Mouse (Mus musculus) embryonic facial prominence, embryonic 15.5 days (tissue): ENCODE results near the gene Greb1. TPM values are rescaled to one million over a fixed set of nuclear protein-coding genes. Genes with fewer than 3 reads are reported as not detected.

Source experiments
- ATAC-seq: fragments of 200-750 bp; cut with Nextera tagmentation; 2 replicates; pipeline ENCODE4 v1.8.0; 2017; ENCODE audit warnings: low read depth, moderate TSS enrichment; ENCODE audit not compliant: insufficient number of reproducible peaks, low FRiP score, low TSS enrichment
- H3K27ac ChIP-seq: fragments of 300-500 bp; sonication (generic); replicated peaks from 2 replicates; pipeline ENCODE4 v1.5.1; 2015; ENCODE audit warnings: mild to moderate bottlenecking, inconsistent platforms
- H3K27me3 ChIP-seq: fragments of 300-500 bp; sonication (generic); 2 replicates; pipeline ENCODE4 v1.6.1; 2015; ENCODE audit warnings: inconsistent platforms
- H3K36me3 ChIP-seq: fragments of 300-500 bp; sonication (generic); 2 replicates; pipeline ENCODE4 v1.6.1; 2015; ENCODE audit warnings: mild to moderate bottlenecking, inconsistent platforms
- H3K4me1 ChIP-seq: fragments of 300-500 bp; sonication (generic); 2 replicates; pipeline ENCODE4 v1.6.1; 2015; ENCODE audit warnings: inconsistent platforms
- H3K4me2 ChIP-seq: fragments of 300-500 bp; sonication (generic); replicated peaks from 2 replicates; pipeline ENCODE4 v1.6.1; 2015; ENCODE audit warnings: mild to moderate bottlenecking, inconsistent platforms
- H3K4me3 ChIP-seq: fragments of 300-500 bp; sonication (generic); replicated peaks from 2 replicates; pipeline ENCODE4 v1.5.1; 2015; ENCODE audit warnings: mild to moderate bottlenecking, inconsistent platforms
- H3K9ac ChIP-seq: fragments of 300-500 bp; sonication (generic); 2 replicates; pipeline ENCODE4 v1.6.1; 2015; ENCODE audit warnings: inconsistent platforms
- H3K9me3 ChIP-seq: fragments of 300-500 bp; sonication (generic); replicated peaks from 2 replicates; pipeline ENCODE4 v1.6.1; 2016; ENCODE audit warnings: inconsistent platforms
- WGBS: fragments of 180-500 bp; shearing (Covaris S2); methylation state at CpG from one replicate; pipeline ENCODE4 v1.1.7; 2015; 5-methylcytosine and 5-hydroxymethylcytosine counted together
- polyA plus RNA-seq: library from polyadenylated mRNA; unstranded; fragments of >200 nt; fragmentation: Nextera tagmentation; extraction: Ambion mirVana; gene quantifications from 2 replicates; pipeline ENCODE4 v1.2.1, GENCODE M21; 2015

The Greb1 gene
- polyA plus RNA-seq, 1 experiment from 2014 or later: 1.7 TPM

GRCm38 (mm10) chr12:16646780-16647409 lies 153.8 kb downstream of the Greb1 start:
- 27% methylated on average over 9 of the region's 9 CpGs for WGBS
- Histone ChIP-seq H3K36me3 (no peaks in the 10 kb centered on the region), H3K9ac (no peak overlapping the region), H3K4me2 (no peak overlapping the region), H3K4me1 (peaks cover 7% of the 10 kb centered on the region; the same call in 1 of the 2 replicates), H3K9me3 (no peaks in the 10 kb centered on the region), H3K27ac (no peak overlapping the region), H3K27me3 (peaks cover 8% of the 10 kb centered on the region), H3K4me3 (no peak overlapping the region)
- no peak for ATAC-seq

GRCm38 (mm10) chr12:16644698-16645097 lies 156.0 kb downstream of the Greb1 start:
- H3K4me2 ChIP-seq: no peak overlapping the region
- H3K4me1 ChIP-seq: peaks cover 7% of the 10 kb centered on the region; the same call in 1 of the 2 replicates
- WGBS: 63% methylated on average over 8 of the region's 8 CpGs
- no peak for ATAC-seq
- H3K9me3 ChIP-seq: no peaks in the 10 kb centered on the region
- H3K9ac ChIP-seq: no peak overlapping the region
- no peak overlapping the region for H3K4me3 ChIP-seq
- H3K36me3 ChIP-seq: no peaks in the 10 kb centered on the region
- no peak overlapping the region for H3K27ac ChIP-seq
- no peaks in the 10 kb centered on the region for H3K27me3 ChIP-seq

- H3K27me3 ChIP-seq: no peaks in the 10 kb centered on the region
- ATAC-seq: peak; percentile 63; the same call in 1 of the 2 replicates
- no peak overlapping the region for H3K4me3 ChIP-seq
- 0 out of 2 replicates have a peak overlapping the region, but pooled peaks have one; percentile 17 for H3K27ac ChIP-seq
- H3K9ac ChIP-seq: no peak overlapping the region
- H3K4me2 ChIP-seq: no peak overlapping the region
- 37% methylated on average over 12 of the region's 12 CpGs for WGBS
- H3K36me3 ChIP-seq: no peaks in the 10 kb centered on the region
- H3K4me1 ChIP-seq: peaks cover 7% of the 10 kb centered on the region; the same call in 1 of the 2 replicates
- H3K9me3 ChIP-seq: no peaks in the 10 kb centered on the region
Measured at GRCm38 (mm10) chr12:16643508-16644345, 157.0 kb downstream of the Greb1 start.

- no peak overlapping the region for H3K4me2 ChIP-seq
- H3K36me3 ChIP-seq: no peaks in the 10 kb centered on the region
- H3K27me3 ChIP-seq: no peaks in the 10 kb centered on the region
- no peak overlapping the region for H3K27ac ChIP-seq
- WGBS: 61% methylated on average over 5 of the region's 5 CpGs
- no peak overlapping the region for H3K4me3 ChIP-seq
- H3K4me1 ChIP-seq: peaks cover 7% of the 10 kb centered on the region; the same call in 1 of the 2 replicates
- H3K9me3 ChIP-seq: no peaks in the 10 kb centered on the region
- no peak for ATAC-seq
- no peak overlapping the region for H3K9ac ChIP-seq
Measured at GRCm38 (mm10) chr12:16642000-16642399, 158.7 kb downstream of the Greb1 start.

- Histone ChIP-seq H3K27ac (no peak overlapping the region), H3K9me3 (no peaks in the 10 kb centered on the region), H3K27me3 (no peaks in the 10 kb centered on the region), H3K9ac (no peak overlapping the region), H3K36me3 (no peaks in the 10 kb centered on the region), H3K4me3 (no peak overlapping the region), H3K4me1 (peaks cover 7% of the 10 kb centered on the region; the same call in 1 of the 2 replicates), H3K4me2 (no peak overlapping the region)
- no peak for ATAC-seq
- 88% methylated on average over 6 of the region's 6 CpGs for WGBS
Measured at GRCm38 (mm10) chr12:16640075-16640474, 160.6 kb downstream of the Greb1 start.

GRCm38 (mm10) chr12:16639078-16639771 lies 161.5 kb downstream of the Greb1 start:
- Histone ChIP-seq H3K27ac (no peak overlapping the region), H3K9ac (no peak overlapping the region), H3K4me1 (peaks cover 7% of the 10 kb centered on the region; the same call in 1 of the 2 replicates), H3K27me3 (no peaks in the 10 kb centered on the region), H3K9me3 (no peaks in the 10 kb centered on the region), H3K4me3 (no peak overlapping the region), H3K4me2 (no peak overlapping the region), H3K36me3 (no peaks in the 10 kb centered on the region)
- no peak for ATAC-seq
- WGBS: 64% methylated on average over 12 of the region's 12 CpGs

GRCm38 (mm10) chr12:16635816-16636215 lies 164.9 kb downstream of the Greb1 start:
- ATAC-seq: no peak
- no peak overlapping the region for H3K4me2 ChIP-seq
- H3K9me3 ChIP-seq: no peaks in the 10 kb centered on the region
- H3K36me3 ChIP-seq: no peaks in the 10 kb centered on the region
- no peak overlapping the region for H3K4me3 ChIP-seq
- H3K4me1 ChIP-seq: no peaks in the 10 kb centered on the region
- WGBS: 68% methylated on average over 6 of the region's 6 CpGs
- H3K9ac ChIP-seq: no peak overlapping the region
- H3K27me3 ChIP-seq: no peaks in the 10 kb centered on the region
- H3K27ac ChIP-seq: no peak overlapping the region

GRCm38 (mm10) chr12:16634075-16634813 lies 166.4 kb downstream of the Greb1 start:
- Histone ChIP-seq H3K27ac (no peak overlapping the region), H3K4me2 (no peak overlapping the region), H3K9me3 (no peaks in the 10 kb centered on the region), H3K27me3 (no peaks in the 10 kb centered on the region), H3K36me3 (no peaks in the 10 kb centered on the region), H3K4me3 (no peak overlapping the region), H3K4me1 (no peaks in the 10 kb centered on the region), H3K9ac (no peak overlapping the region)
- WGBS: 54% methylated on average over 14 of the region's 14 CpGs
- ATAC-seq: no peak

GRCm38 (mm10) chr12:16633235-16633634 lies 167.5 kb downstream of the Greb1 start:
- no peak overlapping the region for H3K4me3 ChIP-seq
- WGBS: 79% methylated on average over 6 of the region's 6 CpGs
- H3K27me3 ChIP-seq: no peaks in the 10 kb centered on the region
- no peak overlapping the region for H3K9ac ChIP-seq
- ATAC-seq: no peak
- no peaks in the 10 kb centered on the region for H3K9me3 ChIP-seq
- no peak overlapping the region for H3K27ac ChIP-seq
- no peak overlapping the region for H3K4me2 ChIP-seq
- H3K36me3 ChIP-seq: no peaks in the 10 kb centered on the region
- H3K4me1 ChIP-seq: no peaks in the 10 kb centered on the region

- Histone ChIP-seq H3K4me3 (no peak overlapping the region), H3K27ac (no peak overlapping the region), H3K9ac (no peak overlapping the region), H3K4me1 (no peaks in the 10 kb centered on the region), H3K27me3 (no peaks in the 10 kb centered on the region), H3K36me3 (no peaks in the 10 kb centered on the region), H3K4me2 (no peak overlapping the region), H3K9me3 (no peaks in the 10 kb centered on the region)
- 40% methylated on average over 2 of the region's 2 CpGs for WGBS
- ATAC-seq: no peak
Measured at GRCm38 (mm10) chr12:16631423-16631822, 169.3 kb downstream of the Greb1 start.

- H3K27ac ChIP-seq: no peak overlapping the region
- H3K27me3 ChIP-seq: no peaks in the 10 kb centered on the region
- no peak overlapping the region for H3K9ac ChIP-seq
- ATAC-seq: no peak
- 87% methylated on average over 1 of the region's 1 CpGs for WGBS
- H3K4me2 ChIP-seq: no peak overlapping the region
- no peaks in the 10 kb centered on the region for H3K36me3 ChIP-seq
- no peaks in the 10 kb centered on the region for H3K9me3 ChIP-seq
- no peak overlapping the region for H3K4me3 ChIP-seq
- H3K4me1 ChIP-seq: no peaks in the 10 kb centered on the region
Measured at GRCm38 (mm10) chr12:16630866-16631185, 169.9 kb downstream of the Greb1 start.
